Comparison of ENCODE assay signal across 20 mouse cellular contexts in the genomic region with DNA sequence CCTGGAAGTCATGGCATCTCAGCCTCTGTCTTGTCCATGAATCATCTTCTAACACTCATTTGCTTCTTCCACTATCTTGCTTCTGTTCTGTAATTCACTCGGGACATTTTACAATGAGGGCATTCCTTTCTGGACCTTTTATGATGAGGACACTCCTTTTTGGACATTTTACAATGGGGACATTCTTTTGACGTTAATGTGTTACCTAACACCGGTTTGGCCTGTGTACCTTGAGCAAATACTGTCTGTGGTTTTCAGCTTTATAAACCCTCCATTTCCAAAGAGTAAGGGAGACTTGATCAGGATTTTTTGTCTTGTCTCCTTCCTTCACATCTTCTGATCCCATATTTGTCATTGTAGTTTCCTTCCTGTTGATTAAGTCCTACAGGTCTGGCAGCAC.
"Had no signal": no experiment of that assay in that cellular context is flagged by ENCODE, and none has a peak within 500 bp of the region (broad histone marks: within the 10 kb centered on the region; RNA-seq: fewer than 3 reads in every experiment).

No protein-coding gene starts in this region.

- H3K9me3 ChIP-seq: lung, embryonic 15.5 days; megakaryocyte, embryonic 14.5 days; midbrain, embryonic 13.5 days; midbrain, embryonic 15.5 days; neural tube, embryonic 12.5 days had no signal

- H3K27ac ChIP-seq: lung, embryonic 15.5 days; macrophage; midbrain, embryonic 13.5 days; midbrain, embryonic 15.5 days; neural tube, embryonic 12.5 days had no signal

- H3K4me2 ChIP-seq: lung, embryonic 15.5 days; midbrain, embryonic 11.5 days; midbrain, embryonic 13.5 days; midbrain, embryonic 15.5 days; neural tube, embryonic 12.5 days had no signal

- ATAC-seq: liver, postnatal 0 days; lung, postnatal 0 days; midbrain, embryonic 13.5 days; midbrain, embryonic 15.5 days had no signal

- H3K4me1 ChIP-seq: lung, embryonic 15.5 days; megakaryocyte, embryonic 14.5 days; midbrain, embryonic 13.5 days; midbrain, embryonic 15.5 days; neural tube, embryonic 12.5 days had no signal

- H3K27me3 ChIP-seq: lung, embryonic 15.5 days; megakaryocyte, embryonic 14.5 days; midbrain, embryonic 13.5 days; midbrain, embryonic 15.5 days; neural tube, embryonic 12.5 days had no signal

- H3K36me3 ChIP-seq: lung, embryonic 15.5 days; midbrain, embryonic 13.5 days; midbrain, embryonic 15.5 days; neural tube, embryonic 12.5 days had no signal

- H3K9ac ChIP-seq: liver, postnatal 0 days; lung, embryonic 15.5 days; midbrain, embryonic 13.5 days; midbrain, embryonic 15.5 days; neural tube, embryonic 12.5 days had no signal

- H3K4me3 ChIP-seq: lung, embryonic 15.5 days; megakaryocyte, embryonic 14.5 days; midbrain, embryonic 13.5 days; midbrain, embryonic 15.5 days; neural tube, embryonic 12.5 days had no signal

- DNase-seq: liver, postnatal 0 days; lung, adult 2 months; lung, postnatal 14 days; lung, postnatal 36 days; retina, postnatal 1 day; right cerebral cortex, adult 18-20 months; right cerebral cortex, postnatal 25 days; right cerebral cortex, postnatal 4 days; spleen, adult 18-20 months; thymus, adult 18-20 months; thymus, postnatal 14 days; thymus, postnatal 36 days had no signal
